Mouse (Mus musculus) kidney, adult 9 months (tissue): ENCODE measurements at regions not wholly inside any gene's neighbourhood (a gene's known extent, or its start where the extent isn't known, plus 50 kb on each side); places are given as distances from the start of the nearest gene placed in this dataset.

ENCODE experiments used
- DNase-seq: peaks from one replicate; pipeline ENCODE4 v3.0.0; 2022

DNA sequence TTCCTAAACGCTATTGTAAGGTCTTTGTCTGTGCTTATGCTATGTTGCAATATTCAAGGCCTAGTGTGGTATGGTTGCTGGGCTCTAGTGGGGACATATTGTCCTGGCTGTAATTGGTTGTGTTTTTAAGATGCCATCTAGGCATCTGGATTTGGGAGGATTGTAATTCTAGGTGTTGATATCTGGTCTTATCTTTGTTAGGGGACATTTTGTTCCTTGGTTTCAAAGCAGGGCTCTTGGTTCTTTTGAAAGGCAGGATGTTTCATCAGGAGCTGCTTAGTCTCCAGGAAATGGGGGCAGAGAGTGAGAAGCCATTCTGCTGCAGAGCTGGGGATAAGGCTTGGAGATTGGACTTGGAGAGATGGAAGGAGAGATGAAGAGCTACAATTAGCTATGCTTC, 194.7 kb upstream of the Usp24 start:
- no peak for DNase-seq

DNA sequence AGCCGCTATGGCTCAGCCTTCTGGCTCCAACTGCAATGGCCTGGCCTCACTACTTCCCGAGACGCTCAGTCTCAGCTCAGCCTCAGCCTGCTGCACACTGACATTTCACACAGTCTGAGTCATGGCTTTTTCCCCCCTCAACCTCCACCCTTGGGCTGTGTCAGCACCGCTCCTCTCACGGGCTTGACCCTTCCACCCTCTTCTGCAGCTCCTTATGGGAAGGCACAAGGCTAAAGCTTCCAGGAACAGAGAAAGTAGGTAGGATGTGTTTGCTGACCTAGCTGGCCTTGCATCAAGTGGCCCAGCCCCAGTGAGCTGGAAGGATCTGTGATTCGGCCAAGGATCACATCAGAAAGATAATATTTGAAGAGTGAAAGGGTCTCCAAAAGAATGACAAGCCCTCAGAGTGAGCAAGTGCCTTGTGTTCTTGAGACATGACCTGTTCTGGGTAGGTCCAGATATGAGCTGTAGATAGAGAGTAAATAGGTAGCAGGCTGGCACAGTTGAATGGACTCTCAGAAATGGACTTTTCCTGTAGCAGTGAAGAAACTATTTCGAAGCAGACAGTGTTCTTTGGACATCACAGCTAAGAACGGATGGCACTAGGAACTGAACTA, 192.9 kb upstream of the Usp24 start:
- DNase-seq = no peak

DNA sequence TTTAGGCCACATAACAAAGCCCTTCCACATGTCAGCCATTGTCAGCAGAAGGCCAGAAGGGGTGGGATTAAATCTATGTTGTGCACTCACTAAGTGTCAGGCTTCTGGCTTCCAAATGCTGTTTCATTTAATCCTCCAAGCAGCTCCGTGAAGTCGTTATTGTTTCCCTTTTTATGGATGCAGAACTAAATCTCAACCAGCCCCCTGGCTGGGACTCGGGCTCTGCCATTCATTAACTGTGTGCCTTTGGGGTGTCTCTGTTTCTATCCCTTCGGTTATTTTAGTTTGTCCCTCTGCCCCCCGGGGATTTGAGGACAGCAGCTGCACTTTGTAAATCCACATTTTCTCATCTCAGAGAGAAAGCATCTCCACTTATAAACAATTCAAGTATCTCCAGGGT, 188.8 kb upstream of the Usp24 start:
- no peak for DNase-seq

DNA sequence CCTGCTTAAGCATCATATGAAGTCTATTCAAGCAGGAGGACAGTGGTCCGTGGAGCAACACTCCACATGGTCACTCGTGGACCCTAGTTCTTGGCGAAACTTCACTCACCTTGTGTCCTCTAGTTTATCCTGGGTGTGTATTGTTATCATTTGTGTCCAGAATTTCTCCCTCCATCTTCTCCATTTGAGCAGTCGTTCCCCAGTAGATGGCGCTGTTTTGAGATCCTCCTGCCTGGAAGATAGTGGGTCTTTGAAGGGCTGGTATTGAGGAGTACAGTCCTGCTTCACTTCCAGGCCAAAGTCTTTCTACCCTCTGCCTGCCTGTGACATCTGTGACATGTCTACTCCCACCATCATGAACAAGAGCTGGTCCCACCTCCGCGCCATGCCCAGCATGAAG, 188.4 kb upstream of the Usp24 start:
- peak; percentile 52 for DNase-seq

DNA sequence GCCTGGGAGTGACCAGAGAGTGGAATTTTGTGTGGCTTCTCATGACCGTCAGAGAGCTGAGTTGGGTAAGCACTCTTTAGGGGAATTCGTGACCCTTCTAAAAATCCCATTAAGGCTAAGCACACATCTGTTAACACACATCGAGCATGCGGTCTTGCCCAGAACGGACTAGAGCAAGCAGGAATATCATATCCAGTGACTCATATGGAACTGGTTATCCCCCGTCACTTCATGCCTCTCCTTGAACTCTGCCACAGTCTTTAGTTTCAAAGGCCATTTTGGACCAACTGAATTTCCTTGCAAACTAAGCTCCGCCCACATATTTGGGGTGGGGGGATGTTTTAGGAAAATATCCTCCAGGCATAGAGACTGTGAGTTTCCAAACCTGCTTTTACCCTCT, 186.7 kb upstream of the Usp24 start:
- no peak for DNase-seq

DNA sequence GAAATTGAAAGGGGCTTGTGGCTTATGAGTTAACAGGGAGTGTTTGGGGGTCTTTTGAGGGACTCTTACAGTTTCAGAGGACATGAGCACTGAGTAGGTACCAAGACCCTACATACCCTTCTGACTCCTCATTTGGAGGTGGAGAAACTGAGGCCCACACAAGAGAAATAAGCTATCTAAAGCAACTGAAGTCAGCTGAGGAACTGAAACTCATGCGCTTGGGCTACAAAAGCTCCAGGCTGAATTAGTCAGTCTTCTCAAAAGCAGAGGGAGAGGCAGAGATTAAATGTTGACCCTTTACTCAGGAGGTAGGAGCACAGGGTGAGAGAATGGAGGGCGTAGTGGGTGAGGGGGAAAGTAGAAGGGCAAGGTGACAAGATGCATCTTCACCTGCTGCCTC, 186.2 kb upstream of the Usp24 start:
- DNase-seq = no peak

DNA sequence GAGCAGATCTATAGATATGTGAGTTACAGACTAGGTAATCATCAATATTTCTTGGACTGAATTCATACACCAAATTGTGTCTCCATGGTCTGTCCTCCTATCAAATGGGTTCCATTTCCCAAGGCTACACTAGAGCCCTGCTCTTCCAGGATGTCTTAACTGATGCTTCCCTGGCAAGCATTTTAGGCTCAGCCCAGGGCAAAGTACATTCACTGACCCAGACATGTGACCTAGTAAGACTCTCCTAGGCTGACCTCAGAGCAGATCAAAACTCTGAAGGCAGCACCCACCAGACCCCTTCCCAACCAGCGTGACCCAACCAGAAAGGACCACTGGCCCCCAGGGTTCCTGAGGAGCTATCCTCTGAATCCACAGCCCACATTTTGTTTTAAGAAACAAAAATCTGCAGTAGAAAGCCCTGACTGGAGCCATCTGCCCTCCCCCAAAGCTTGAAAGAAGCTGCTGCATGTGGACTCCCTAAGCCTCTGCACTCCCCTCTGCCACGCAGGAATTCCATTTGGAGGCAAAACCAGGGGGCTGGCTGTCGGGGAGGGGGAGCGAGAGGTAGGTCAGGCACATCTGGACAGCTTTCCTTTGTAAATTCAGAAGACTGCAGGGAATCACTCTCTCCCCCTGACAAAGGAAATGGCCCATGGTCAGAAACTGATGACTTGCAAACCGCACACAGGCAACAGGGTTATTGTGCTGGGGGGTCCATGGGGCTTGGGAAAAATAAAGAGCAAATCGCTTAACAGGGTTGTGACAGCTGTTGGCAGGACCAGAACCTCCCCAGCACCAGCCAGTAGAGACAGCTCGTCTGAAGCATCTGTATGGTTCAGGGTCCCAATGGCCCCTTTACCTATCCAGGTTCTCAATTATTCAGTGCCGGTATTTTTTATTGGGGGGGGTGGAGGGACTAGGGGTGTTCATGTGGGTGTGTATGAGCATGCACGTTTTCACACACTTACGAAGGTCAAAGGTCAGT, 182.0 kb upstream of the Usp24 start:
- DNase-seq = peak; percentile 77

DNA sequence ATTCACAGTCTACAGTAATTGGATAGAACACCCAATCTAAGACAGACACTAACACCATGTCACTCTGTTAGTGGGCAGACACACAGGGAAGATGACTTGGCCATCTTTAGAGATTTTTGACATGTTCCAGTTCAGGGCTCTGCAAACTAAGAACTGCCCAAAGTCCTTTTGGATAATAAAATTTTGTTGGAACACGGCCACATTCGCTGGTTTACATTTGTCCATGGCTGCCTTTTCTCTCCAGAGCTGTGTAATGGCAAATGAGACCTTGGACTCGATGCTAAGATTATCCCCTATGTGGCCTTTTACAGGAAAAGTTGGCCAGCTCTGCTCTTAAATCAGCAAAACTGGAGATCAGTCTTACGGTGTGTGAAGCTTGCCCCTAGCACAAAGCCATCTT, 173.3 kb upstream of the Usp24 start:
- peak; percentile 77 for DNase-seq

DNA sequence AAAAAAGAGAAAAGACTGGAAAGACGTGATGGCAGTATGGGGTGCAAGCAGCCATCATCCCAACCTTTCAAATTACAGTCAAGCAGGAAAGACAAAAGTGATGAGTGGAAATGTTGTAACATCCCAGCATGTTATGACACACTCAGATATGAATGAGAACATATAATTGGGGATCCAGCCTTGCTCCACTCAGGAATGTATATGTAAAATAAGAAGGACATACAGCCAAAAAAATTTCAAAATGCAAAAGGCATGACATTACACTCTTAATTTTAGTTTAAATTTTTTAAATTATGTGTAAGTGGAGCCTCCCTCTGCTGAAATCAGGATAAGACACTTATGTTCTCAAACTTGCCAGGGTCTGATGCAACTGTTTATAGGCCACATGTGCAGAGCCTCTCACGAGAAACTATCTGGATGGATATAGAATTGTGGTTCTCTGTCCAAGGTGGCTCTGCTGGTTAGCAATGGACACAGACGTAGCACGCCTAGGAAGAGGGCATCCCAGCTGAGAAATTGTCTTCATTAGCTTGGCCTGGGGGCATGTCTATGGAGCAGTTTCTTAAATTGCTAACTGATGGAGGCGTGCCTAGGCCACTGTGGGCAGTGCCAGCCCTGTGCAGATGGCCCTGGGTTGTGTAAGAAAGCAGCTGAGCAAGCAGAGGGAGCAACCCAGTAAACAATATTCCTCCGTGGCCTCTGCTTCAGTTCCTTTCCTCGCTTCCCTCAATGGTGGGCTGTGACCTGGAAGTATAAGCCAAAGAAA, 171.5 kb upstream of the Usp24 start:
- peak; percentile 57 for DNase-seq

DNA sequence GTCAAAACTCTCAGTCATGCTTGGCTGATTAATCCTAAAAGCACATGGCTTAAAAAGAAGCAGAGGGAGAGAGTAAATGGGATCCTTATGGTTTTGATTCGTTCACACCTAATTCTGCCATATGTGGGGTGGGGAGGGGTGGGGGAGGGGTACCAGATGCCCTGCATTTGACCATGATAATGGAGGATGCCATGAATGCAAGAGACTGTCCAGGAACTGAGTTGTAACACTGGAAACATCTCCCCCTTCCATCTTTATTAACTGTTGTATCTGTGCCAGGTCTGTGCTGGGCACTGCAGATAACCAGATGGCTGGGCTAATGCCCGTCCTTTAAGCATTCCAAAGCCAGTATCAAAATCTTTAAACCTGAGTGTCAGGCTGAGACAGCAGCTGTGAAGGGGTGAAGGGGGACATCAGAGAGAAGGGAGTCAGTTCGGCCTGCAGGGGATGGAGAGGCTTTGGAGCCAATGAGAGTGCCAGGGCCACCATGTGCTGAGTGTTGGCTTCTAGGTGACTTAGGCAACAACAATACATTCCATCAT, 169.0 kb upstream of the Usp24 start:
- DNase-seq = no peak

DNA sequence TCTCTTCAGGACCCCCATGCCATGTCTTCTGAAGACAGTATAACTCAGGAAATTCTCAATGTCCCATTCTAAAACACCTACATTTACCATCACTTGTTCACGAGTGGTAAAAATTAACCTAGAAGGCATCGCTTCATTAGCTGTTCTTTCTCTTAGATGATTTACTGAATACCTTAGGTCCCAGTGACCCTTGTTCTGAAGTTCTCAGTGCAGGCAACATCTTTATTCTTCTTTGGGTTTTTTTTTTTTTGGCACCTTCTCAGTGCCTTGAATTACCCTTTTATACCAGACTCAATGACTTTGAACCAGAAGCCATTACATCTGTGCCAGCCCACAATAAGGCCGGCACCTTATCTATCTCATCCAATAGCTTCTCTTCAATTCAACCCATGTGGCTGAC, 167.1 kb upstream of the Usp24 start:
- peak; percentile 80 for DNase-seq

DNA sequence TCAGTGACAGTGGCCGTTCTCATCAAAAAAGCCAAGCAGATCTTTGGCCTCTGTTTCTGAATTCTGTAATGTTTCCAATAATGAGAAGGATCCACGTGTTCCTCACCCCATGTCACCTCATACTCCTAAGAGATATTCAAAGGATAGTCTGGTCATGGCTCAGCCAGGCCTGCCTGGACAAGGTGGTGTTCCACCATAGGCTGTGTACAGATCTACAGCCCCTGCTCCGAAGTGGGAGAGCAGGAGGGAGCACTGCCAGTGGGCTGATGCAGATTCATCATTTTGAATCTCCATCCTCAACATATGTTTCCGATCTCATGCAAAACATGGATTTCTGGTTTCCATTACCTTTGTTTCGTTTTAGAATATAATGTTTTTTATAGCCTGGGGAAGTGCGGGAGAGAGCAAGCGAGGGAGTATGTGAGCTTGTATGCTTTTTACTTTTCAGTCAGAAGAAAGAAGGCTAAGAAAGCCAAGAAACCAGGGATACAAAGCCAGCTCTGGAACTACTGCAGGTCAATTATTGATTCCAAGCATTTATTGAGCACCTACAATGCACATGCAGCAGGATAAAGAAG, 166.5 kb upstream of the Usp24 start:
- DNase-seq = no peak

DNA sequence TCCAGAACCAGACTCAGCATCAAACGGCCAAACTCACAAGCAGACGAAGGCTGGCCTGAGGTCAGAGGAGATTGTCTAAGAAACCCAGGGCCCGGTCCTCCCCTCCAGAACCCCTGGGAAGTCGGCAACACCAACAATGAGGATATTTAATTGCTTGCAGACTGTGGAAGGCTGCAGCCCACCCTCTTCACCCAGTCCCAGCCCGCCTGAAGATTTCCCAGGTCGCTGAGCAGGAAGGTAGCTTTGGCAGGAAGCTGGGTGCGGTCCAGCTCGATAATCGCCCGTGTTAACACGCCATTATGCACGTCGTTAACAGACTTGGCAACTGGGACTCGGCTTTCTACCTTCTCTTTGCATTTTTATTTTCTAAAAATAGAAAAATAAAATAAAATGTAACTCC, 165.2 kb upstream of the Usp24 start:
- no peak for DNase-seq

DNA sequence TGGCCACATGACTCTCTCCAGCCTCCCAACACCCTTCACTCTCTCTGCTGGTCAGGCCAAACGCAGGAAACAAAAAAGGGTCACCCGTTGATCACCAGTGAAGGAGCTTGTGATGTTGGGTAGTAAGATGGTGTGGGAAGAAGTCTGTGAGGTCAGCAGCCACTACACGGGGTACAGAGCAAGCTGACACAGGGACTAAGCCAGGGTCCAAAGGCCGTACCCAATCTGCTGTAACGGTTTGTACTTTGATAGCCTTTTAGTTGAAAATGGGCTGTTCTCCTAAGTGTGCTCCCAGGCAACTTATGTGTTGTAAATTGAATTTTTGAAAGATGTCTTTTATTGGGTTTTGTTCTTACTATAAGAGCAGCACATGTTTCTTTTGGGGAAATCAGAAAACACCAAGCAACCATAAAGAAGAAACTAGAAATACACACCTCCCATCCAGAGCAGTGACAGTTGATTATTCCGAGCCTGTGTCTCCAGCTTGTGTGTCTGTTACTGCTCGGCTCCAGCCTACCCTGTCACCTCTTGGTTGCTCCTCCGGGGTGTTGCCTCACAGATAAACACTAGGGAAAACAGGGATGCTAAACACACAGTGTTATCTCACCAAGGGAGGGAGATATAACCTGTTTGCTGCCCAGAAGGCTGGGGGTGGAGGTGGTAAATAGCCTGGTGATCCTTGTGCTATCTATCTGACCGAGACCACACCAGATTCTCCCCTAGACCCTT, 158.4 kb upstream of the Usp24 start:
- peak; percentile 83 for DNase-seq

DNA sequence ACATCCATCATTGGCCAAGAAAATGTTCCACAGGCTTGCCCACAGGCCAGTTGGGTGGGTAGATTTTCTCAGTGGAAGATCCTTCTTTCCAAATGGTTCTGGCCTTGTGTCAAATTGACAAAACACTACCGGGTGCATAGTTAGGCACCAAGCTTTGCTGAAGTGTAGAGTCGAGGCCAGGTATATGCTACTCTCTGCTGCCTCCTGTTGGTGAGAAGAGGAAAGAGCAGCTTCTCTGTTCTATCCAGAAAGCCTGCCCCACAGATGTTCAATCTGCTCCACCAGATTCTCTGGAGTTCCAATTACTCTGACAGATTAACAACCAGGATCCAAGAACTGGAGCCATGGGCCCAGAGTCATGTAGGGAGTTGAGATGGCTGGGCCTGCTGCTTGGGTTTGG, 154.4 kb upstream of the Usp24 start:
- DNase-seq = peak; percentile 39

DNA sequence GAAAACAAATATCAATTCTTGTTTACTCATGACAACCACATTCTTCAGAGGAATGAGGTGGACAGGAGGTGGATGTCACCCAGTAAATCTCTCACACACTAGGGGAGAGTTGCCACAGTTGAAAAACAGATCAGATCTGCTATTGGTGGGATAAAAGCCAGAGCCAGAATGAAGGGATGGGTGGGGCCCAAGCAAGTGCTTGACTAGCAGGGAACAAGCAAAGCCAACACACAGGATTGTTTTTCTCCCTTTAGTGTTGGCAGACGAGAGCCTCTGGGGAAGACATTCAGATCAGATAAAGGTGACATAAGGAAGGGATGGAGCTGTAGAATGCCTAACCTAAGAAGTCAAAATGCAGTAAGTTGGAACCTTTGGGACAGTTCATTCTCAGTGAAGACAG, 153.5 kb upstream of the Usp24 start:
- no peak for DNase-seq

DNA sequence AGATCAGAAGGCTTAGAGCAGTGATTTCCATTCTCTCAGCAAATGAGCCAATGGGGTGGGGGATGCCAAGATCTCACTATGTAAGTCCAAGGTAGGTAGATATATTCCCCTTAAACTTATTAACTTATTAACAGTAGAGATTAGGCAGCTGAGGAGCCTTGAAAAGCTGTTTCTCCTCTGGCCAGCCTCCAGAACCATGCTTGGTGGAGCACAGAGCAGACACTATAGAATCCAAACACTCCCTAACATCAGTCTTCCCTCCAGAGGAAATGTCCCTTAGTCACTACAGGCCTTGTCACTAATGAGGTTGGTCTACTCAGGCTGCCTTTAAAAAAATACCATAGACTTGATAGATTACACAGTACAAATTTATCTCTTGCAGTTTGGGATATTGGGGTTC, 152.8 kb upstream of the Usp24 start:
- DNase-seq = no peak

DNA sequence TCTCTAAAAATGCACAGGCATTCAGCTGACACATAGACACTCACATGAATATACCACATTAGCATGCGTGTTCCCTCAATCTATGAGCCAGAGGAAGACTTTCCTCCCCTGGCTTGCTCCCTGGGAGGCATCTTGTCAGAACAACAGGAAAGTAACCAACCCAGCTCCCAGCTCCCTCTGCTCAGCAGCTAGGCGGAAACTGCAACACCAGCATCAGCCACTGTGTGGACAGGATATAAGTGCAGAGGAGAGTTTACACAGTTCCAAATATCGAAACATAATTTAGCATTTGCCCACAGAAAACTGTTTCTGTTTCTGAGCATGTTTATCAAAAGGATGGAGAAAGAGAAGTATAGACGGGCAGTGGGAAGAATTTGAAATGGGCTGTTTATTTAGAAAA, 148.3 kb upstream of the Usp24 start:
- no peak for DNase-seq

DNA sequence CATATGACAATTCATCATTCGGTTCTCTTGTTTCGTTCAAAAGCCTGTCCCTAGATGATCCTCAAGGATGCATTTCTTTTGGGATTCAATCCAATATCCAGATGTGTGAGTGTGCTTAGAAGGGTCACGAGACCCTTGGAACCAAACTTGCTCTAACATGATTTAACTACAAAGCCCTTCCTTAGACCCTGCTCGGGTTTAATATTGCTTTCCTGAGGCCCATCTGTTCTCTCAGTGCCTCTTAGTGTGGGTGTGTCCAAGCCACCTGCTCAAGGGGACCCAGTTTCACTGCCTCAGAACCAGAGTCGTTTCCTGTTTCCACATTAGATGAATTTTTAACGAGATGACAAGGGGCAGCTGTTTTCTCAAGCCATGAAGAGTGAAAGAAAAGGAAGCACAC, 147.3 kb upstream of the Usp24 start:
- no peak for DNase-seq

DNA sequence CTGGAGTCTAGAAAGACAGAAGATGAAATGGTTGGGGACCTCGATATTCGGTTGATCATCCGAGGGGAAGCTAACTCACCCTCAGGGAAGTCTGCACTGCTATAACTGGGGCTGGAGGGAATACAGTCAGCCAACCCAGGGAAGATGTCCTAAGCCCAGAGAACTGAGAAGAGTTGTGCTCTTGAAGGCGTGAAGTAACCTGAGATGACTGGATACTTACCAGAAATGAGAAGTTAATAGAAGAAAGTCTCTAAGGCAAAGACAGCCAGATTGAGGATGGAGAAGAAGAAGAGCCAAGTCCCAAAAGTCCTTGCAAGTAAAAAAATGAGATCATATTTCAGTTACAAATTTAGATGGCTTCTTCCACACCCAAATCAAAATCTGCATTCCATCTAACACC, 146.5 kb upstream of the Usp24 start:
- DNase-seq = no peak

DNA sequence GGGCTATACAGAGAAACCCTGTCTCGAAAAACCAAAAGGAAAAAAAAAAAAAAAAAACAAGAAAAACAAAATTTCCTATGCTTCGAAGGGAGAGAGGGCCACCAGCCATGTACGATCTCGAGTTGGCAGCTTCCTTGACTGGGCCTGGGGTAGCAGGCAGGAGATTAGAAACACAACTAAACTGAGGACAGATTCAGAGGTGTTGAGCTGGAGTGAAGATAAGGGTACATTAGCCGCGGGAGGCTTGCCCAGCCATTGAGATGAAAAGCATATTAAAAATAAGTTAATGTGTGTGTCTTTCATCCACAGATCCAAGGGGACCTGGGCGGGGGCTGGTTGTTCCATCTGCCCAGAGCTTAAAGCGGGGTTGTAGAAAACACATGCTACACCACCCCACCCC, 145.3 kb upstream of the Usp24 start:
- DNase-seq = no peak

DNA sequence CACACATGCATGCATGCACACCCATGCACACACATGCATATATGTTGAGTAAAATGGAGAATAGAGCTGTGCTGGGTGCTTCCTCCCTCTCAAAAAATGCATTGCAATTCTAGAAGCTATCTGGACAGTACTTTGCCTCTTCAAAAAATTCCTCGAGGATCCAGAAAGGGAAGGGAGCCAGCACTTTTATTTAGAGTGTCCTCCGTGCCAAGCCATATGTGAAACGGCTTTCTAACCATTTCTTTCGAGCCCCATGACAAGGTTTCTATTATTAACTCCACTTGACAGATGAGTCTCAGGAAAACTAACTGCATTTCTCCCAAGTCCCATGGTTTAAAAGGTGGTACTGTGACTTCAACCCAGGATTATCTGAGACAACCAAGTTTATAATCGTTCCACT, 140.7 kb upstream of the Usp24 start:
- no peak for DNase-seq
